Mouse (Mus musculus) mesoderm, embryonic 11.5 days (tissue): ENCODE results near the gene Usp6nl.

Source experiments
- DNase-seq: peaks from one replicate; pipeline ENCODE4 v3.0.0-alpha.2; 2012; ENCODE audit warnings: low read depth, low spot score

The Usp6nl gene

DNA sequence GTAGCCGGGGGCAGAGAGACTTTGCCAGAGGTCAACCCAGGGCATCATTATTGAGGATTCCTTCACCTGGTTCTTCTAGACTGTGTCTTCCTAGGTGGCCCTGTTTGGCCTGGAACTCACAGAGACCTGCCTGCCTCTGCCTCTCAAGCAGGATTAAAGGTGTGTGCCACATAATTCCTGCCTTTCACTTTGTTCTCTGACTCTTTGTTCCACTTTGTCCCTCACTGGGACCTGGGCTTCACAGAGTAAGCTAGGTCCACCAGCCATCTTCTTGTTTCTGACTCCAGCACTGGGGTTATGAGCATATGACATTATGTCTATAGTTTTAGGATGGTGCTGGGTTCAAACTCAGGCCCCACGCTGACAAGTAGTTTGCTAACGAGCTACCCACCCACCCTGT is 144.9 kb downstream of the Usp6nl start:
- DNase-seq: no peak

DNA sequence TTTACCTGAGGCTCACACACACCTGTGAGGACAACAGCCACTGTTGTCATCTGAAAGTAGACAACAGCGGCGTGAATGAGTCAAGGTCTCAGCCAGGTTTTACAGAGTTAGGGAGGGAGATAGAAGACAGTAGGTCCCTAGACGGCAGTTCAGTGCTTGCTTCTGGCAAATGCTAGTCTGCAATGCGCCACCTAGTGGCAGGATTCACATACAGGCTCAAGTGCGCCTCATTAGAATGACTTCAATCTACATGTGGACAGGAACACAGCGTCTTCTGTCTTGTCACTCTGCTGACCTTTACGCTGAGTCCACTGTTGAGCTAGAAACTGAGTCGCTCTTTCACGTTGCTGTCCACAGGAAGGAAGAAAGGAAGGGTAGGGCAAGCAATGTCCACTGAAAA is 146.7 kb downstream of the Usp6nl start:
- DNase-seq: peak; percentile 87

DNA sequence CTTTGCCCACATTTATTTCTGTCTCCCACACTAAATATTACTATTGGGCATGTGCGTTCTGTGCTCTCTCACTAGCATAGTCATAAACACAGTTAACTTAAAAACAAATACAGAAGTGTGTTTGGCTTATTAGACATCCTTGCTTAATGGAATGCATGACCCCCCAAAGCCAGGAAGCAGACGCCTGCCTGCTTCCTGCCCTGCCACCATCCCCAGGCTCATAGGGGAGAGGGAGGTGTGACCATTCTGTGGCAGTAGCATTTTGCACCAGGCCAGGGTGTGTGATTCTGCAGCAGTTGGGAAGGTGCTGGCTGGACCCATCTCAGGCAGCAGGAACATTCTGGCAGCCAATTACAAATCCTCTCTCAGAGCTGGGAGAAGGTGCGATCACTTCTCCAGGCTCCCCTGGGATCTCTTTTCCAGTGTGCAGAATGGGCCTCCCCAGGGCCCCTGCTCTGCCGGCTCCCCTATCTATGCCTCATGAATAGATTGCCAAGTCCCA is 148.7 kb downstream of the Usp6nl start:
- DNase-seq: no peak

DNA sequence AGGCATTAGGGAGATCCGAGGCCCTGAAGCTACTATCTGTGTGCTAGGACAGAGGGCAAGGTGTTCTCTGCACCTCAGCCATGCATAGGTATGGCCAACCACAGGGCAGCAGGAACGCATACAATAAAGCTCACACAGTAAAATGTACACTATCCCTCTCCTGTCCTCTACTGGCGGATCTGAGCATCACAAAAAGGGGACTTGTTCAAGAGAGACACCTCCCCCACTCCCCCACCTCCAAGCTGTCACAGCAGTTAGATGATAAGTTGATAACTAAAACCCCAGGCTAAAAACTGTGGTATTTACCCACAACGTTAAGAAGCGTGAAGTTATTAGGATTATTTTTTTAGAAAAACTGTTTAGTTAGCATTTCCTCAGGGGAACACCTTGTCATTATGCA is 151.4 kb downstream of the Usp6nl start:
- no peak for DNase-seq

DNA sequence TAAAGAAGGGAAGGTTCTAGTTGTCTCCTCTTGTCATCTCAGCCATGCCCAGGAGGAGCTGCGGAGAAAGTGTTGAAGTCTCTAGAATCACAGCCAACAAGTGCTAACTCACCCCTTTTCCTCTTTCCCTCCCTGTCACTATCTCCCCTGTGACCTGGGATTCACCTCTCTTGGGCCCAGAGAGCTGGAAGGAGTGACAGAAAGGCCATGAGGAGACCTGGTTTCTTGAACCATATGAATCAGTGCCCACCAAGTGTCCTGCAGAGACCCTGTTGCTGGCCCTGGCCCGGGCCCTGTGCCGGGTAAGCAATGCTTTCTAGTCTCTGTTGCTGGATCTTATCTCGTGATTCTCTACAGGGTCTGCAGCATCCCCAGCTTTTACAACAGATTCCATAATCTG is 155.4 kb downstream of the Usp6nl start:
- DNase-seq: no peak

DNA sequence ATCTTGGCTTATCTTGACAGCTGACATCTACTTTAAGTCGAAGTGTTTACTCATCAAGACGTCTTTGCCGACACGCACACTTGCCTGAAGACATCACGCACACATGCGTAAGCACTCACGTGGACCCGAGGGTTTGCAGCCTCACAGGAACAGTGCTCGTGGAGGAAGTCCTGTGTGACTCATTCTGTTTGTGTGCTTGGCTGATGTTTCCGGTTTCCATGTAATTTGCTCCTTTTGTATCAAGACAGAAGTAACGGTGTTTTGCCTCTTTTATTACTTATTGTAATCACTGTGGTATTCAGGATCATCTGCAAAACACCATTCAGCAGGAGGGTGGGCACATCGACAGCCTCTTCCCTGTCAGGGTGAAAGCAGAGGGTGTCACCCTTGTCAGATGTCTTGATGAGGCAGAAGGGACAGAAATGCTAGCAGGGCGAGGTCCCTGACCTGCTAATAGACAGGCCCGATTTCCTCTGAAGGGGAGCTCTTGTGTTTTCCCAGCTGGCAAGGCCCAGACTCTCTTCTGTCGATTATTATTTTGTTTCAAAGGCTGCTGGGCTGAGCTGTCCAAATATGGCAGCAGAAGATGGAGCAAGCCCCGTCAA is 156.0 kb downstream of the Usp6nl start:
- no peak for DNase-seq

DNA sequence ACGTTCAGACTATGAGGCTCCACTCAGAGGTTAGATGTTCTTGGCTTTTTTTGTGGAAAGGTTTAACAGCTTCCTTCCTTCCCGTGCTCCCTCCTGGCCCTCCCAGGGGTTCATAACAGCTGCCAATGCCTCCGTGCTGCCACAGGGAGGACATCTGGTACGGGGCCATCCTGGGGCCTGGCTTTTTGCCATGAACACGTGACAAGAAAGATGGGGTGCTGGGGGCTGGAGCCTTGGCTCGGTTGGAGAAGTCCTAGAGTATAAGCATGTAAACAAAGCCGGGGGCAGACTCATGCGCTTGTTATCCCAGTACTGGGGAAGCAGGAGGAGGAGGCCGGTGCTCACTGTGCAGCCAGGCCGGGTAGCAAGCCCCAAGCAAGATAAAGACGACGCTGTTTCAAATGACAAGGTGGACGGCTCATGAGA is 156.5 kb downstream of the Usp6nl start:
- DNase-seq: peak; percentile 25

DNA sequence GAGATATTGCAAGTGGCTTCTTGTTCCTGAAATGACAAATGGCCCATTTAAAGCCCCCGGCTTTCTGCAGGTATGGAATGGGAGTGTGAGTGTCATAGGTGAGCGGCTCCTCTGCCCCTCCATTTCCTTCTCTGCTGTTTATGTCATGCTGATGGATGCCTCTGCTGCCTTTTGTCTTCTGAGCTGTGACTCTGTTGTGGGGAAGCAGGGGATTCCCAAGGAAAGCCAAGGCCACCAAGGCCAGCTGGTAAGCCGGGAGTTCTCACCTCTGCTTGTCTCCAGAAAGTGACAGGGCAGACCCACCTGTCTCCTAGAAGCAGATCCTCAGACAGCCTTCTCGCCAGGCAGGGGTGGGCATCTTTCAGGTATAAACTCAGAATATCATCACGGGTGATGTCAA is 157.2 kb downstream of the Usp6nl start:
- DNase-seq: no peak

DNA sequence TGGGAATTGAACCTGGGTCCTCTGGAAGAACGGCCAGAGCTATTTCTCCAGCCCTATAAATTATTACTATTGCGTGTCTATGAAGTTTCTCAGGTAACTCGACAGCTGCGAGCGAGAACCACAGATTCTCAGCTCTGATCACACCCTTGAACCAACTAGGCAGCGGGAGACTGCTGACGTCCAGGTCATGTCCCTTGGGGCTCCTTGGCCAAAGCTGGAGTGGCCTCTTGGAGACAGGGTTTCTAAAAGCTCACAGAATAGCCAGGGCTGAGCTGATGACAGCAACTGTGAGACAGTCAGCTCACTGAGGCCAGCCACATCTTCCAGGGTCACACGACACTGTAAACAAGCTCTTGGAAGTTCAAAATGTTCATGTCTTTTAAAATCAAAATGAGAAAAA is 159.5 kb downstream of the Usp6nl start:
- DNase-seq: no peak

DNA sequence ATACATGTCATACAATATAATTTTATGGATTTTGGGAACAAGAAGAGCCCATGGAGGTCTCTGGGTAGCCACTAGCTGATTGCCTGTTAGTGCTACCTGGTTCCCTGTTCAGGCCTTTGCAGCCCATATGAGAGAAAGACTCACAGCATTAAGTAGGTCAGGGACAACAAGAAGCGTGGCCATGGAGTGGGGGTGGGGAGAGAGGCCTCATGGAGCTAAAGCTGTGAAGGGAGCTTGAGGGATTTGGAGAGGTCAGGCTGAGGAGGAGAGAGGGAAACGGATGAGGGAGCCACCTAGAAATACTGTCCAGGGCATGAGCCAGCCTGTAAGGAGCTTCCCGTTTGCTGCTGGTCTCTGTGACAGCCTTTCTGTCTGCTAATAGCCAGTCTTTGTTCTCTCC is 159.9 kb downstream of the Usp6nl start:
- no peak for DNase-seq

DNA sequence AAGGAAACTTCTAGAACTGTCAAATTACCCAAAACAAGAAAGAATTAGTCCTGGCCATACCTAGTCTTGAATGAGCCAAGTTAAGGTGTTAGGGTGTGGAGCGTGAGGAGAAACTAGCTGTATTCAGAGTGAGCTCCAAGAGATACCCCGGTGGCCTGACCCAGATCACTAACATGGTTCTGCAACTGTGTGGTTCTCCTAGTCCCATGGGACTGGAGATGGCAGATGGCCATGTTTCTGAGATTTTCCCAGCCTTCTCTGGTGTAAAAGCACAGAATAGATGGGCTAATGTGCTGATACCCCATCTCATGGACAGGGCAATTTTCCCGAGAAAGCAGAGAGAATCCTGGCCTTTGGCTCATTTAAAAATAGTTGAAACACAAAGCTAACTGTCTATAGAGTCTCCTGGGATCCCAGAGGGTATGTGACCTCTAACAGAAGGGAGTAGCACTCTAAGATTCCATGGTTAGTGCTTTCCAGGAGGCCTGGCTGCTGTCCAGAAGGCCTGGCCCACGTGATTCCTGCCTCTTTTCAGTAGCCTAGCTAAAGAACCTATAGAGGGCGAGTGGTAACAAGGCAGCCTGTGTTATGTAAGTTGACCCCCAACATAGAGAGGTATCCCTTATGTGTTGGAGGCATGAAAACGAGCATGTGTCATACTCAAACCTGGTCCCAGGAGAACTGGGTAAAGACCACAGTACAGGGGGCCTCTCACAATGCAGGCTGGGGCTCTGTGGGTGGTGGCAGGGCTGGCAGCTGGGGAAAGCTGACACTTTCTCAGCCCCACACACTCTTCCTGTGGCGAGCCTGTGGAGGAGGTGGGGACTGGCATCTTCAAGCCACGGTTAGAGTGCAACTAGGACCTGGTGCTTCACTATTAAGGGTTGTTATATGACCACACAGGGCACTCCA is 160.9 kb downstream of the Usp6nl start:
- peak; percentile 48 for DNase-seq

DNA sequence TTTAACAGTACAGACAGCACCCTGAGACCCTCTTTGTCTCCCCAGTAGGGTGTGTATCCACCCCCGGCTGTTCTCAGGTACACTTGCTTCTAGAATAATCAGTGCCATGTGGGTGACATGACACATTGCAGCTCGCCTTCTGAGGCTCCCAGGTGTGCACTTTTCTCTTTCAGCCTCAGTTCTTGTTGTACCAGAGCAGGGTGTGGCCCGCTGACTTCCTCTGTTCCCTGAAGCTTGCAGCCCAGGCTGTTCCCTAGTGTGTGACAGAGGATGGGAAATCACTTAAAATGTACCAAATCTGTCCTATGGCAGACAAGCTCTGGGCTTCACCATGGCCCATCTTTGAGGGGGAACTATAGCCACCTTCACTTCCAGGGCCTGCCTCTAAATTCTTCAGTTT is 161.7 kb downstream of the Usp6nl start:
- DNase-seq: no peak

DNA sequence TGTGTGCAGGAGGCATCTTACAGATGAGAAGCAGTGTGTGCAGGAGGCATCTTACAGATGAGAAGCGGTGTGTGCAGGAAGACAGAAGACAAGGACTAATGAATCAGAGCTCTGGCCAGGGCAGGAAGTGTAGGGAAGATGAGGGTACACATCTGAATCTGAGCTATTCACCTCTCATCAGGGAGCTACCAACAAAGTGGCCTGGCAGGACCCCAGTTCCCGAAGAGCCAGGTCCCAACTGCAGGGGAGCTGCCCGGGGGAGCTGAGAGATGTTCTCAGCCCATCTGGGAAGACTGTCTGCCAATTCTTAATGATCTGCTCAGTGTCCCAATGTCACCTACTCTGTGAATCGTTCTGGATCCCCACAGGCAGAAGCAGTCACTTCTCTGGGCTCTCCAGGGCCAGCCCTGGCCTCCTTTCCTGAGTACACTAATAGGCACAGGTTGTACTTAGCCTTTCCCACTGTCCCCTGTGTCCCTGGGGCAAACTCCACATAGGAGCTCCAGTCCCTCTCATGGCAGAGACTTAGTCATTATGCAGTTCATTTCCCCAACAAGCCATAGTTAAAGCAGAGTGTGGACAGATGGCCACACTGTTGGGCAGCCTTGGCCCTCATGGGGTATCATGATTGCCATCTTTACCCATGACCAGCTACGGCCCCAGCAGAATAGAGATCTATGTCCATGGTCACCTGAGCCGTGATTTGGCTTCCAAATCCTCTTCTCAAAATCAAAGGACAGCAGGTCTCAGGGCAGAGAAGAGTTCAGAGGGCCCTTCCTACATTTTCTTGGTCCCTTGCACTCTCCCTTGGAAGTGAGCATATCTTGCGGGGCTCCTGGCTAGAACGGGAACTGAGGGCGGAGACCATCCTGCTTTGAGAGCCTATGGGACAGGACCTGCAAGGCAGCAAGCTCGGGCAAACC is 165.4 kb downstream of the Usp6nl start:
- DNase-seq: no peak

DNA sequence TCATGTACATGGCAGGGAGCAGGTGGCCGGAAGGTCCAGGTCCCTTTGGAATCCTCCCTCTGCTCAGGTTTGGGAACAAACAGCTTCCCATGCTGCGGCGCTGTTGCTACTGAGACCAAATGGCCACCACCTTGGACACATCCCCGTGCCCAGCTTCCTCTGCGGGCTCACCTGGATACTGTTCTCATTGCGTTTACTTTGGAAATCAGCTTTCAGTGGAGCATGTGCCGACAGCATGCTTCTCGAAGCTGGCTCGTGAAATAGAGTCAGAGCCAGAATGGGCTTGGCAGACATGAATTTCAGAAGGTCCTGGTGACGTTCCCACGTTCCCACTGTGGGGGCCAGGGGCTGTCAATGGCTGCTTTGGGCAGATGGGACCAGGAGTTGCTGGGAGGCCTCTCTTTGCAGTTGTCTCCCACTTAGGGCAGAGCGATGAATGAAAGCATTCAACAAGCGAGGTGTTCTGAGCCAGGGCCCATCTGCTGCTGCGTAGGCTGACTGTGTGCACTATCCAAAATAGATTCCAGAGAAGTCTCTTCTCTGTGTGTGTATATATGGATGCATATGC is 166.1 kb downstream of the Usp6nl start:
- DNase-seq: no peak

DNA sequence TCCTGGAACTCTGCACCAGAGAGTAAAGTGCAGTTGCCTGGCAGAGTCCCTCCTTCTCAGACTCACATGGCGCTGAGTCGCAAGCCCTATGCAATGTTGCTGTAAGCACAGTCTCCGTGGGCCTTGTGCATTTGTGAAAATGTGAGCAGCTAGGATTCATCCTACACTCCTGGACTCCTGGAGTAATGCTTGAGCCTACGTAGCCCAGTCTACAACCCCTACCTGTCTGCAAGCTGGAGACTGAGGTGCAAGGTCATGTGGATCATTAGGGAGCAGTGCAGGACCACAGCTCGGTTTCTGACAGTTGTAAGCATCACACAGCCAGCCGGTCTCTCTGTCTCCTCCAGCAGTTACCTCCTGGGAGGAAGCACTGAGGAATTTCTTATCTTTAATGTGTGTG is 167.6 kb downstream of the Usp6nl start:
- no peak for DNase-seq

DNA sequence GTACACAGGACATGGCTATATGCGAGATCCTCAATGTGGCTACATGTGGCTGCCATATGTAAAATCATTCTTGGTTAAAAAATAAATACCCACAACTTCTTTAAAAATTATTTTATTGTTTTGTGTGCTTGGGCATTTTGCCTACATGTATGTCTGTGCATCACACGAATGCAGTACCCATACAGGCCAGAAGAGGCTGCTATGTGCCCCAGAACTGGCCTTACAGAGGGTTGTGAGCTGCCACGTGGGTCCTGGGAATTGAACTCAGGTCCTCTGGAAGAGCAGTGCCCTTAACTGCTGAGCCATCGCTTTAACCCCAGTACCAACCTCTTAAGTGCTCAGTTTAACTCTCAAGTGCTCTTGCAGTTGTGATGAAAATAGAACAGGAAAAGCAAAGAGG is 168.4 kb downstream of the Usp6nl start:
- DNase-seq: no peak

DNA sequence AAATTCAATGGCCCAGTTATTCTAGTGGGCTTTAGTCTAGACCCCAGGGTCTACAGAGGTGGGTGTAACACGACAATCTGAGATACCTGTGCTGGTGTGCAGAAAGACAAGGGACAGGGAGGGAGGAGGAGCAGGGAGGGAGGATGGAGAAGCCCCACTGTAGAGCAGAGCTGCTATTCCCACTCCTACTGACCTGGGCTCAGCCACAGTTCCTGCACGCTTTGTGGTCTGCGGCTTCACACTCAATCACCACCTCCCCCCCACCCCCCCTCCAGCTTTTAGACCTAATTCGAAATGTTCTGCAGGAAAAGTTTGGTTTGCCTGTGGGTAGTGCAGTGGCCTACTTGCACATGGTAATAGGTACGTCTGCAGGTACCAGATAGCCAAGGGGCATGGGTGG is 171.4 kb downstream of the Usp6nl start:
- no peak for DNase-seq
